Mouse (Mus musculus) kidney, postnatal 14 days (tissue): ENCODE data around the gene Mug1.
"Not testable (repeated sequence)": the region's sequence is repeated elsewhere in the genome, so short reads cannot be mapped to it uniquely, and the experiment has no call there.

Source experiments
- DNase-seq: peaks from one replicate; pipeline ENCODE4 v3.0.0; 2022; ENCODE audit warnings: mixed read lengths

Mug1 gene

GRCm38 (mm10) chr6:121838271-121838670, at the start of gene Mug1:
TSS of gene Mug1 (plus strand) at chr6:121838541.
- not testable (repeated sequence) for DNase-seq

- DNase-seq = no peak
These were observed 10.3 kb upstream of the Mug1 start for GRCm38 (mm10) chr6:121828034-121828433.

GRCm38 (mm10) chr6:121836361-121836760, 2.0 kb upstream of the Mug1 start:
- DNase-seq = no peak

GRCm38 (mm10) chr6:121848378-121848777, 10.0 kb downstream of the Mug1 start:
- DNase-seq = no peak
